Mouse (Mus musculus): ENCODE results near the gene Opcml. TPM values are rescaled to one million over a fixed set of nuclear protein-coding genes. Genes with fewer than 3 reads are reported as not detected.

Opcml gene
- total and polyA plus RNA-seq, 3 experiments, result 0.82 TPM; not detected in 2

GRCm38 (mm10) chr9:28278555-28278954 is 488.0 kb downstream of the Opcml start:
- 0 out of 2 replicates have a peak, but pooled peaks cover 3% of the 10 kb centered on the region for H3K9me3 ChIP-seq (replicated peaks)
- H3K4me3 ChIP-seq (ENCODE audit: low read depth, low read length), result no peak overlapping the region
- H3K36me3 ChIP-seq (replicated peaks), result no peaks in the 10 kb centered on the region
- ATAC-seq (ENCODE audit: extremely low read depth, insufficient number of reproducible peaks, low FRiP score, poor library complexity, severe bottlenecking), result no peak
- DNase-seq (ENCODE audit: low spot score), result no peak
- H3K4me1 ChIP-seq (ENCODE audit: insufficient read depth, low read depth, low read length), result no peaks in the 10 kb centered on the region
- no peaks in the 10 kb centered on the region for H3K27me3 ChIP-seq (ENCODE audit: insufficient read depth, low read length)
- TF ChIP-seq CTCF (IDR thresholded peaks at IDR 0.05; ENCODE audit: low read depth, low read length) (no peak), GATA2 (IDR thresholded peaks at IDR 0.05; ENCODE audit: borderline replicate concordance, low read depth, low read length) (no peak), GATA1 (IDR thresholded peaks at IDR 0.05; ENCODE audit: borderline replicate concordance, low read length) (no peak)

DNA sequence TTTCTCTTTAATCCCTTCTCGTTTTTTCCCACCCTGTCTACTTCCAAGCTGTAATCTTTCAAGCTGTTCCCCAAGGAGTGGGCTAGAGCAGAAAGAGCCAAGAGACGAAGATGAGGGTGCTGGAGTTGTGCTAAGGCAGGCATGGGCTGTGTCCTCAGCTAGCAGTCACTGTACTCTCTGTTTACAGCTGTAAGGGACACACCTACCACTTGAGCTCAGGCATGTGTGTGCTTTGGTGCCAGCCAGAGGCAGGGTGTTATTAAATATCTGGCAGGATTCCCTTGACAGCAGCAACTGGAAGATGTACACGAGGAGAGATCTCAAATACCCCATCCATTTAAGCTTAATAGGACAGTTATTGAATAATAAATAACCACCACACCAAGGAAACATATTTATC is 490.4 kb downstream of the Opcml start:
- Histone ChIP-seq H3K27me3 (ENCODE audit: insufficient read depth, low read length) (no peaks in the 10 kb centered on the region), H3K4me3 (ENCODE audit: low read depth, low read length) (no peak overlapping the region), H3K36me3 (replicated peaks) (no peaks in the 10 kb centered on the region), H3K4me1 (ENCODE audit: insufficient read depth, low read depth, low read length) (no peaks in the 10 kb centered on the region), H3K9me3 (replicated peaks) (0 out of 2 replicates have a peak, but pooled peaks cover 3% of the 10 kb centered on the region)
- ATAC-seq (ENCODE audit: extremely low read depth, insufficient number of reproducible peaks, low FRiP score, poor library complexity, severe bottlenecking) (no peak), DNase-seq (ENCODE audit: low spot score) (no peak)
- TF ChIP-seq GATA2 (IDR thresholded peaks at IDR 0.05; ENCODE audit: borderline replicate concordance, low read depth, low read length), result no peak
- TF ChIP-seq CTCF (IDR thresholded peaks at IDR 0.05; ENCODE audit: low read depth, low read length), result no peak
- no peak for TF ChIP-seq GATA1 (IDR thresholded peaks at IDR 0.05; ENCODE audit: borderline replicate concordance, low read length)
- TF ChIP-seq TAL1 (conservative IDR thresholded peaks at IDR 0.05; ENCODE audit: low read depth, low read length), result no peak
- no peak for TF ChIP-seq POLR2AphosphoS5 (IDR thresholded peaks at IDR 0.05; ENCODE audit: insufficient replicate concordance, low read depth, low read length)

DNA sequence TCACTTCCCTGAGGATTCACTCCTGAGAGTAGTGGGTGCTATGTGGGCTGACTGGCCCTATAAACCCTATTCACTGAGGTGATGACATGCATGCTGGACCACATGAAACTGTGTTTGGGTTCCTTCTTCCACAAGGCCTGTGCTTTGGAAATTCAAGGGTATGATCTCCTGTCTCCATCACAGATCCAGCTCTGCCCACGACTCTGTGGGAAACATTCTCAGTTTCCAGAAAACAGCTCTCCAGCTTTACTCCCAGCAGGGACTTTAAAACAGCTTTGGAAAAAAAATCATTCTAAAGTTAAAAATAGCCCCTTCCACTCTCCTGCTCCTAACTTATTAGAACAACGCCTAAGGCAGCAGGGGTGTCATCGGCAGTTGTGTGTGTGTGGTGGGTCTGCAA is 491.0 kb downstream of the Opcml start:
- ATAC-seq (ENCODE audit: extremely low read depth, insufficient number of reproducible peaks, low FRiP score, poor library complexity, severe bottlenecking) (no peak), DNase-seq (ENCODE audit: low spot score) (no peak)
- Histone ChIP-seq H3K9me3 (replicated peaks) (0 out of 2 replicates have a peak, but pooled peaks cover 3% of the 10 kb centered on the region), H3K4me3 (ENCODE audit: low read depth, low read length) (no peak overlapping the region), H3K4me1 (ENCODE audit: insufficient read depth, low read depth, low read length) (no peaks in the 10 kb centered on the region), H3K36me3 (replicated peaks) (no peaks in the 10 kb centered on the region), H3K27me3 (ENCODE audit: insufficient read depth, low read length) (no peaks in the 10 kb centered on the region)
- TF ChIP-seq CTCF (IDR thresholded peaks at IDR 0.05; ENCODE audit: low read depth, low read length) (no peak), GATA2 (IDR thresholded peaks at IDR 0.05; ENCODE audit: borderline replicate concordance, low read depth, low read length) (no peak), POLR2AphosphoS5 (IDR thresholded peaks at IDR 0.05; ENCODE audit: insufficient replicate concordance, low read depth, low read length) (no peak), GATA1 (IDR thresholded peaks at IDR 0.05; ENCODE audit: borderline replicate concordance, low read length) (no peak), TAL1 (conservative IDR thresholded peaks at IDR 0.05; ENCODE audit: low read depth, low read length) (no peak)

- ATAC-seq (ENCODE audit: extremely low read depth, insufficient number of reproducible peaks, low FRiP score, poor library complexity, severe bottlenecking), result no peak
- 0 out of 2 replicates have a peak, but pooled peaks cover 3% of the 10 kb centered on the region for H3K9me3 ChIP-seq (replicated peaks)
Measured at GRCm38 (mm10) chr9:28285016-28285415, 494.4 kb downstream of the Opcml start.

DNA sequence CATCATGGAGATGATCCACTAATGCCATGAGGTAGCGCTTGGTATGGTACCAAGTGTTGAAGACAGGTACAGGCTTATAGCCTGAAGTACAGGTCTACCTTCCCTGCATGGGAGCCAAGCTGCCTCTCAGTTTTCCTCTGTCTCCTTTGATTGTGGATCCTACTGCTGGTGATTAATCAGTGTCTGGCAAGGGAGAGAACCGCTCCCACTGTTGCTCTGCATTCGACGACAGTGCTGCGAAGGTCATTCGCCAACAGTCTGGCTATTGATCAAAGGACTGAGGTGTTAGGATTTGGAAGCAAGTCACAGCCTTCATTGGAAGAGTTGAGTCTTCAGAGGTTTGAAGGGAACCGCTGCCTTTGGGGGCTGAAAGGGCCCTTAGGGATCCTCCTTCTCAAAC is 495.8 kb downstream of the Opcml start:
- Histone ChIP-seq H3K4me3 (ENCODE audit: low read depth, low read length) (no peak overlapping the region), H3K4me1 (ENCODE audit: insufficient read depth, low read depth, low read length) (no peaks in the 10 kb centered on the region), H3K27me3 (ENCODE audit: insufficient read depth, low read length) (no peaks in the 10 kb centered on the region), H3K36me3 (replicated peaks) (no peaks in the 10 kb centered on the region), H3K9me3 (replicated peaks) (0 out of 2 replicates have a peak, but pooled peaks cover 5% of the 10 kb centered on the region)
- DNase-seq (ENCODE audit: low spot score) (no peak), ATAC-seq (ENCODE audit: extremely low read depth, insufficient number of reproducible peaks, low FRiP score, poor library complexity, severe bottlenecking) (no peak)
- TF ChIP-seq GATA2 (IDR thresholded peaks at IDR 0.05; ENCODE audit: borderline replicate concordance, low read depth, low read length) (no peak), GATA1 (IDR thresholded peaks at IDR 0.05; ENCODE audit: borderline replicate concordance, low read length) (no peak), TAL1 (conservative IDR thresholded peaks at IDR 0.05; ENCODE audit: low read depth, low read length) (no peak), CTCF (IDR thresholded peaks at IDR 0.05; ENCODE audit: low read depth, low read length) (no peak), POLR2AphosphoS5 (IDR thresholded peaks at IDR 0.05; ENCODE audit: insufficient replicate concordance, low read depth, low read length) (no peak)

More at GRCm38 (mm10) chr9:28285016-28285415, 494.4 kb downstream of the Opcml start:
- Histone ChIP-seq H3K4me3 (ENCODE audit: low read depth, low read length) (no peak overlapping the region), H3K4me1 (ENCODE audit: insufficient read depth, low read depth, low read length) (no peaks in the 10 kb centered on the region), H3K36me3 (replicated peaks) (no peaks in the 10 kb centered on the region), H3K27me3 (ENCODE audit: insufficient read depth, low read length) (no peaks in the 10 kb centered on the region)
- no peak for DNase-seq (ENCODE audit: low spot score)
- no peak for TF ChIP-seq GATA1 (IDR thresholded peaks at IDR 0.05; ENCODE audit: borderline replicate concordance, low read length)
- TF ChIP-seq POLR2AphosphoS5 (IDR thresholded peaks at IDR 0.05; ENCODE audit: insufficient replicate concordance, low read depth, low read length), result no peak
- no peak for TF ChIP-seq CTCF (IDR thresholded peaks at IDR 0.05; ENCODE audit: low read depth, low read length)
- TF ChIP-seq GATA2 (IDR thresholded peaks at IDR 0.05; ENCODE audit: borderline replicate concordance, low read depth, low read length), result no peak
- TF ChIP-seq TAL1 (conservative IDR thresholded peaks at IDR 0.05; ENCODE audit: low read depth, low read length), result no peak

GRCm38 (mm10) chr9:28287485-28287884 is 496.9 kb downstream of the Opcml start:
- DNase-seq (ENCODE audit: low spot score), result no peak
- ATAC-seq (ENCODE audit: extremely low read depth, insufficient number of reproducible peaks, low FRiP score, poor library complexity, severe bottlenecking), result no peak
- H3K4me3 ChIP-seq (ENCODE audit: low read depth, low read length), result no peak overlapping the region

More at GRCm38 (mm10) chr9:28287485-28287884, 496.9 kb downstream of the Opcml start:
- TF ChIP-seq GATA1 (IDR thresholded peaks at IDR 0.05; ENCODE audit: borderline replicate concordance, low read length), result no peak
- TF ChIP-seq GATA2 (IDR thresholded peaks at IDR 0.05; ENCODE audit: borderline replicate concordance, low read depth, low read length), result no peak
- no peak for TF ChIP-seq CTCF (IDR thresholded peaks at IDR 0.05; ENCODE audit: low read depth, low read length)
- no peak for TF ChIP-seq POLR2AphosphoS5 (IDR thresholded peaks at IDR 0.05; ENCODE audit: insufficient replicate concordance, low read depth, low read length)
- TF ChIP-seq TAL1 (conservative IDR thresholded peaks at IDR 0.05; ENCODE audit: low read depth, low read length), result no peak
- H3K36me3 ChIP-seq (replicated peaks), result no peaks in the 10 kb centered on the region
- no peaks in the 10 kb centered on the region for H3K4me1 ChIP-seq (ENCODE audit: insufficient read depth, low read depth, low read length)
- H3K9me3 ChIP-seq (replicated peaks), result 0 out of 2 replicates have a peak, but pooled peaks cover 5% of the 10 kb centered on the region
- H3K27me3 ChIP-seq (ENCODE audit: insufficient read depth, low read length), result no peaks in the 10 kb centered on the region

Data from G1E (cell line).